Mouse (Mus musculus): ENCODE measurements around the gene Srebf2. TPM values are rescaled to one million over a fixed set of nuclear protein-coding genes. Genes with fewer than 3 reads are reported as not detected.

Gene Srebf2
- total RNA-seq, 1 experiment from 2014 or later: 64.0 TPM

DNA sequence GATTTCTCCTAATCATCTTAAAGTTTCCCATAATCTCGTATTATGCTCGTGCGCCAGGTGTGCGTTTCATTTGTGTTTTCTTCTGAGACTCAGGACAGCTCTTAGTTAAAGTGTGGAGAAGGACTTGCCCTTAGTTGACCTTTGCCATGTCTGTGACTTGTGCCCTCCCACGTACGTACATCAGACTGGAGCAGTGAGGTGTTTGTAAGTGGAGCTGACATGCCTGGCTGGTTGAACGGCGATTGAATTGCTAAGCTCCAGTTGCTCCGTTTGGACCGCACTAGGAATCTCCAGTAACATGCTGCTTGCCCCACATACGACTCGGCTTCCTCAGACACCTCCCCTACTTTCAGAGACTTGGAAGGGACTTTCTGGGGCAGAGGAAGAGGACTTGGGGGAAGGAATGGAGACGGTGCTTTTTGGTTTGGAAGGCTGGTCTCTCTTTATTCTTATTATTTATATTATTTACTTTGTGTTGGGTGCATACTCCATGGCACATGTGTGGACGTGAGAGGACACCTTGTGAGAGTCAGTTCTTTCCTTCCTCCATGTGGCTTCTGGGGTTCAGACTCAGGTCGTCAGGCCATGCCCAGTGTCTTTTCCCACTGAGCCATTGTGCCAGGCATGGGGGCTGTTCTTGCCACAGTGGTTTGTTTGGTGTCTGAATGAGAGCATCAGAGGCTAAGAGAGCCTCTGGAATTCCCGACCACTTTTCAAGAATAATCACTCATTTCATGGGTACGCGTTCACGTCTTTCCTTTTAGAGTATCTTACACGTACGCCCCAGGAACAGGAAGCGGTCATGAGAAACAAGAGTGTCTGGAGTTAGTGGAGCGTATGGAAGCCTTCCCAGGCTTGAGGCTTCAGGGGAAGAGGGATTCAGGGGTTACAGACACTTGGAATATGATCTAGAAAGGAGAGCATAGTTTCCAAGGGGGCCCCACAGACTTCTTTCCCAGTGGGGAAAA is 20.5 kb downstream of the Srebf2 start:
- no peak for ATAC-seq (replicated peaks in 1 of 2; ENCODE audit: insufficient read depth in 1 of 2, low FRiP score in 2 of 2, low TSS enrichment in 1 of 2, low read depth in 1 of 2, poor library complexity in 2 of 2, severe bottlenecking in 2 of 2)

DNA sequence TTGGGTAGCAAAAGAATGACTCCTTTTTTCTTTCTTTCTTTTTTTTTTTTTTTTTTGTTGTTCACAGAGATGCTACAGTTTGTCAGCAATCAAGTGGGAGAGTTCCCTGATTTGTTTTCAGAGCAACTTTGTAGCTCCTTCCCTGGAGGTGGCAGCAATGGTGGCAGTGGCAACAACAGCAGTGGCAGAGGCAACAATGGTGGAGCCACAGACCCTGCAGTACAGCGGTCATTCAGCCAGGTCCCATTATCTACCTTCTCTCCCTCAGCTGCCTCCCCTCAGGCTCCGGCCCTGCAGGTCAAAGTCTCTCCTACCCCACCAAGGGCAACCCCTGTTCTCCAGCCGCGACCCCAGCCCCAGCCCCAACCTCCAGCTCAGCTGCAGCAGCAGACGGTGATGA is 22.7 kb downstream of the Srebf2 start:
- ATAC-seq (replicated peaks in 1 of 2; ENCODE audit: insufficient read depth in 1 of 2, low FRiP score in 2 of 2, low TSS enrichment in 1 of 2, low read depth in 1 of 2, poor library complexity in 2 of 2, severe bottlenecking in 2 of 2): no peak

DNA sequence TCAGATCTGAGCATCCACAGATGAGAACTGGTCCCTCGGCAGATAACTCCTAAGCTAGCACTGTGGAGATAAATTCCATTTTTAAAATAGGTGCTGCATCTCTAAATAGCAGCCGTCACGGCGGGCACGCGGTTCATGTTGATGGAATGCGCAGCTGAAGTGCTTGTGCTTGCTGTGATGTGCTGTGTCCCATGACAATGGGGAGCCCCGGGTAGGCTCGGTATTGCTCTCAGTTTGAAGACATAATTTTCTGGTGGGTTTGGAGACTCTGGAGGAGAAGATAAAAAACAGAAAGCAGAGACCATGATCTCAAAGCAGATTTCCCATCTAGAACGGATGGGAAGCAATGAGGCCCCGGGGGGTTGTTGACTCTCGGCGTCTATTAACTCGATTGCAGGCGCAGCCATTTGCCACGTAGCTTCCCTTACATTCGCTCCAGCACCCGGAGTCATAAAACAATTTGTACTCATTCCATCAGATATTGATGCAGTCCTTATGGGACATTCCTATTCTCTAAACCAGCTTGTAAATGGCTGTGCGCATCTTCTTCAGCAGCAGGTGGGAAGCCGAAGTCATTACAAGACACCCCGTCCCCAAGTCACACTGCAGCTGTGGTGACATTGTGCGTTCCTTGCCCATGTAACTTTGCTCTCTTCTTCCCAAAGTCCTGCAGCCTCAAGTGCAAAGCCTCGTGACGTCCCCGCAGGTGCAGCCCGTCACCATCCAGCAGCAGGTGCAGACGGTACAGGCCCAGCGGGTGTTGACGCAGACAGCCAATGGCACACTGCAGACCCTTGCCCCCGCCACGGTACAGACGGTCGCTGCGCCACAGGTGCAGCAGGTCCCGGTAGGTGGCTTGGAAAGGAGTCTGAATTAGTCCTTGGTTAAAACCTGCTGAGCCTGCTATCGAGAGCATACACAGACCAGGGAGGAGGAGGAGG is 23.7 kb downstream of the Srebf2 start:
- no peak for ATAC-seq (replicated peaks in 1 of 2; ENCODE audit: insufficient read depth in 1 of 2, low FRiP score in 2 of 2, low TSS enrichment in 1 of 2, low read depth in 1 of 2, poor library complexity in 2 of 2, severe bottlenecking in 2 of 2)

DNA sequence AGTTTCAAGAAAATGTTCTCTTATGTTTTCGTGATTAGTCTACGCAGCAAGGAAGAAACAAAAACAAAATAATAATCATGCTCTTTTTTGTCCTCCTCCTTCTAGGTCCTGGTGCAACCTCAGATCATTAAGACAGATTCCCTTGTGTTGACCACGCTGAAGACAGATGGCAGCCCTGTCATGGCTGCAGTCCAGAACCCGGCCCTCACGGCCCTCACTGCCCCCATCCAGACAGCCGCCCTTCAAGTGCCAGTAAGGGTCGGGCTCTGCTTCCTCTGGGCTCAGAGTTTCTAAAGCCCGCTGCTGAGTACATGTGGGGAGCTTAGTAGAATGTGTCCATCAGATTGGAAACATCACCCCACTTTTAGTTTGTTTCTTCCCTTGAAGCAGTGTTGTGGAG is 25.7 kb downstream of the Srebf2 start:
- ATAC-seq (replicated peaks in 1 of 2; ENCODE audit: insufficient read depth in 1 of 2, low FRiP score in 2 of 2, low TSS enrichment in 1 of 2, low read depth in 1 of 2, poor library complexity in 2 of 2, severe bottlenecking in 2 of 2): no peak

DNA sequence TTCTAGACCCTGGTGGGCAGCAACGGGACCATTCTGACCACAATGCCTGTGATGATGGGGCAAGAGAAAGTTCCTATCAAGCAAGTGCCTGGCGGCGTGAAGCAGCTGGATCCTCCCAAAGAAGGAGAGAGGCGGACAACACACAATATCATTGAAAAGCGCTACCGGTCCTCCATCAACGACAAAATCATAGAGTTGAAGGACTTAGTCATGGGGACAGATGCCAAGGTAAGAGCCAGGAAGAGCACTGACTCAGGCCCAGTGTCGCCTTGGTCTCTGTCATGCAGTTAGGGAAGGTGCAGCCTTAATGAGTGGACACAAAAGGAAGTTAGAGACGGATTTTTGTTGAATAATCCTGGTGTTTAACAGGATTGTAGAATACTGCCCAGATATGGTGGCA is 28.1 kb downstream of the Srebf2 start:
- ATAC-seq (replicated peaks in 1 of 2; ENCODE audit: insufficient read depth in 1 of 2, low FRiP score in 2 of 2, low TSS enrichment in 1 of 2, low read depth in 1 of 2, poor library complexity in 2 of 2, severe bottlenecking in 2 of 2): no peak

DNA sequence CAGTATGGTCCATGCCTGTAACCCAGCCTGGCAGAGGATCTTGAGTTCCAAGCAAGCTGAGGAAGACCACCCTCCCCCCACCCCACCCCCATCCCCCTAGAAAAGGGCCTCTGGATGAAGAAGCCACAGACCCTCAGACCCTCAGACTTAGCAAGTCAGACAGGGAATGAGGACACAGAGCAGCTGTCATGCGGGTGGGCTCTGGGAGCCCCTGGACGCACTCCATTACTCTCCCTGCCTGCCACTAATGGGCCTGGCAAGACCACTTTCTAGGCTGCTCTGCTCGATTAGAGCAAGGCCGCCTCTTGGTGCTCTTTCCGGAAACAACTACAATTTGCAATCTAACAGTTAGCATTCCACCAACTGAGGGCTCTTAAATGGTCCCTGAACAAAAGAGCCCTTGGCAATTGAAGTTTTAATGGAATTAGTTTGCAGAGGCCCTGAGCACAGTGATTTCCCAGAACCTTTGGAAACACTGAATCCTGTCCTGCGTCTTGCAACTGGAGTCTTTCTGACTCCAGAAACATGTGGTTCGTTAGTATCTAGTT is 30.8 kb downstream of the Srebf2 start:
- no peak for ATAC-seq (replicated peaks in 1 of 2; ENCODE audit: insufficient read depth in 1 of 2, low FRiP score in 2 of 2, low TSS enrichment in 1 of 2, low read depth in 1 of 2, poor library complexity in 2 of 2, severe bottlenecking in 2 of 2)

DNA sequence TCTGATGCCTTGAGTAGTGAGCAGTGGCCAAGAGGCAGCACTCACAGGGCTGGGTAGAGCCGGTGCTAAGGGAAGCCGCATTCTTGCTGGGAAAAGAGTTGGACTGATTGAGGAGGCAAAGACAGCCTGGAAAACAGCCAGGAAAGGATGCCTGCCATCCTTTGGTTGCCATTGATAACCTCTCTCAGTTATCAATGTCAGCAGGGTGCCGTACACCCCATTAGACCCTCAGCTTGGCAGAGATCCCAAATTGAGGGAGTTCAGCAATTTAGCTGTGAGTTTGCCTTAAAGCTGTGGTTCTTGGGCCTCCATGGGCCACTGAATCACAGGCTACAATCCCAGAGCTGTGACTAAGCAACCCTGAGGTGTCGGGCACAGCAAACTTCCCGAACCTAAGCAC is 34.1 kb downstream of the Srebf2 start:
- ATAC-seq (replicated peaks in 1 of 2; ENCODE audit: insufficient read depth in 1 of 2, low FRiP score in 2 of 2, low TSS enrichment in 1 of 2, low read depth in 1 of 2, poor library complexity in 2 of 2, severe bottlenecking in 2 of 2): no peak

DNA sequence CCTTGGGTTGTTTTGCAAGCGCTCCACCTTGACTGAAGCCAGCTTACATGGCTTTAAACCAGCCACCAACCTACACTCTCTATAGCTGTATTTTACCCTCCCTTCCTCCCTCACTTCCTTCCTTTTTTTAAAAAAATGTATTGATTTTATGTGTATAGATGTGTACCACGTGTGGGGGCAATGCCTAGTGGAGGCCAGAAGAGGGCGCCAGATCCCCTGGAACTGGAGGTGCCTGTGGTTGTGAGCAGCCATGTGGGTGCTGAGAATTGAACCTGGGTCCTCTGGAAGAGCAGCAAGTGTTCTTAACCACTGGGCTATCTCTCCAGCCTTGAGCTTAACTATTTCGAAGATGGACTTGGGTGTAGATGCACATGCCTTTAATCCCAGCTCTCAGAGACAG is 35.3 kb downstream of the Srebf2 start:
- no peak for ATAC-seq (replicated peaks in 1 of 2; ENCODE audit: insufficient read depth in 1 of 2, low FRiP score in 2 of 2, low TSS enrichment in 1 of 2, low read depth in 1 of 2, poor library complexity in 2 of 2, severe bottlenecking in 2 of 2)

DNA sequence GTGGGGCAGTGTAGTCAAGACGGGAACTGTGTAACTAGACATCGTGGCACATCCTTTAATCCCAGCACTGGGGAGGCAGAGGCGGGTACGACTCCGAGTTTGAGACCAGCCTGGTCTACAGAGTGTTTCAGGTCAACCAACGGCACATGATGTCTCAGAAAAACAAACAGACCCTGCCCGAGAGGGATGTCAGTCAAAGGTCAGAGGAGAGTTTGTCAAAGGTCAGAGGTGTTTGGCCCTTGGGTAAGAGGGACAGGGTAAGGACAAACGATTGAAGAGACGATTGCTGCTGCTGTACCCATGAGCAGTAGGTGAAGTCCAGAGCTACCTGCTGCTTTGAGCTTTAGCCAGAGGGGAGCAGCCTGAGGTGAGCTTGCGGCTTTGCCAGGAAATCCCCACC is 36.6 kb downstream of the Srebf2 start:
- ATAC-seq (replicated peaks in 1 of 2; ENCODE audit: insufficient read depth in 1 of 2, low FRiP score in 2 of 2, low TSS enrichment in 1 of 2, low read depth in 1 of 2, poor library complexity in 2 of 2, severe bottlenecking in 2 of 2): no peak

DNA sequence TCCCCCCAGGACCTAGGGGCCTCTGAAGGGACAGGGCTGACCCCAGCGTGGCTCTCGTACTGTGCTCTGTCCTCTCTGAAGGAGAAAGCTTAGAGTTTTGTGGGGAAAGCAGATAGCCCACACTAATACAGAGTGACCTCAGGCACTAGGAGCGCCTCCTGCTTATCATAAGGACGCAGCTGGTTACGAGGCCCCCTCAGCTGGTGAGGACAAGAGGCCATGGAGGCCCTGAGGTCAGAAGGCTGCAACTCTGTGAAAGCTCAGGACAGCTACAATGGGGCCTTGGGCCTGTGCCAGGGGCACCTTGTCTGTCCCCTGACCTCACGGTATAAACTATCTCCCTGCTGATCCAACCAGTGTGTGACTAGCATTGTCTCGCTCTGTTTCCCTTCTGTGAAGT is 37.2 kb downstream of the Srebf2 start:
- ATAC-seq (replicated peaks in 1 of 2; ENCODE audit: insufficient read depth in 1 of 2, low FRiP score in 2 of 2, low TSS enrichment in 1 of 2, low read depth in 1 of 2, poor library complexity in 2 of 2, severe bottlenecking in 2 of 2): no peak

DNA sequence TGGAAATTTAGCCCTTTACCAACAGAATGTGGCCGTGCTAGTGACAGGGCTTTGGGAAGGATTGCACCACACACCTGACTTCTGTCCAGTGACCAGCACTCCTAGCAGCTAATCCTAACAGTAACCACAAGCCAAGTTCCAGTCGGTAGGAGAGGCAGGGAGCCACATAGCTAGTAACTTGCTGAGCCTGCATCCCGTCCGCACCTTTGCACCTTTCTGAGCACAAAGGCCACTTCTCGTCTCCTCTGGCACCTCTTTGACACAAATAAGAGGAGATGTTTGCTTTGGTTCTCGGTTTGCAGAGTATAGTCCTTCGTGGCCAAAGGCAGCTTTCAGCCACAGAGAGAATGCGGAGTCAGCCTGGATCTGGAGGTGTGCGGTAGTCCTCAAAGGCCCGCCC is 37.7 kb downstream of the Srebf2 start:
- no peak for ATAC-seq (replicated peaks in 1 of 2; ENCODE audit: insufficient read depth in 1 of 2, low FRiP score in 2 of 2, low TSS enrichment in 1 of 2, low read depth in 1 of 2, poor library complexity in 2 of 2, severe bottlenecking in 2 of 2)

DNA sequence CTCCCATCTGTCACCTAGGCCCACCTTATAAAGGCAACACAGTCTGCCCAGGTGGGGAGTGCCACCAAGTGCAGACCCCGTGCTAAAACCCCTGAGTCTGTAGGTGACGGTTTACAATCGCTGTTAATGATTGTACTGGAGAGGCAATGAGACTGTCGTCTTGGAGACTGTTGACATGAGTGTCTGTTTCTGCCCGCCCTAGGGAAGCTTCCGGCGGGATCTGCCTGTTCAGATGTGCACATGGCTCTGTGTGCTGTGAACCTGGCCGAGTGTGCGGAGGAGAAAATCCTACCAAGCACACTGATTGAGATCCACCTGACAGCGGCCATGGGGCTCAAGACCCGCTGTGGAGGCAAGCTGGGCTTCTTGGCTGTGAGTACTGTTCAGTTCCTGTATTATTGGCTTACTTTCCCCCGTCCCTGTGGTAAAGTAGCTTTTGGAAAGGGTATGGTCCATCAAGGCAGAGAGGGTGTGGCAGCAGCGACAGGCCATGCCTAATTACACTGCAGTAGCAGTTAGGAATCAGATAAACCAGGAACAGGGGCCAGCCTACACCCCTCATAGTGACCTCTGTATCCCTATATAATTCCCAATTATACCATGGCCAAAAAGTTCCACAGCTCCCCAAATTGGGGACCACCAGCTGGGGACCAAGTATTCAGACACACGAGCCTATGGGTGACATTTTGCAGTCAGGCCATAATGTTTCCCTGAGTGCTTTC is 38.2 kb downstream of the Srebf2 start:
- ATAC-seq (replicated peaks in 1 of 2; ENCODE audit: insufficient read depth in 1 of 2, low FRiP score in 2 of 2, low TSS enrichment in 1 of 2, low read depth in 1 of 2, poor library complexity in 2 of 2, severe bottlenecking in 2 of 2): no peak

DNA sequence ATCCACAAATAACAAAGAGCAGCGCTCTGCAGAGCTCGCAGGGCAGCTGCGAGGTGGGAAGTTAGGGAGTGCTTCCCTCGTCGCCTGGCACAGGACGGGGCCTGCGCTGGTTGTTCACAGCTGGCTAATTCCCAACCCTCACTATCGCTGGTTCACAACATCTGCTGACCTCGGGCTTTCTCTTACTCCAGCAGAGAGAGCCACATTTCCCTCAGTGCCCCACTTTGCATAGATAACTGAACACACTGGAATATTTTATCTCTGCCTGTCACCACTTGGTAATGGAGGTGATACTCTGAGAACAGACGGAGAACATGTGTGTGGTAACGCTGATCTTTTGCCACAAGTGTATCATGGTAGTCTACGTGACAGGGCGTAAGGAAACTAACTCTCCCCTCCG is 39.1 kb downstream of the Srebf2 start:
- peak in 1 of 2 experiments; percentile 18; a peak in 1 of 4 replicates for ATAC-seq (replicated peaks in 1 of 2; ENCODE audit: insufficient read depth in 1 of 2, low FRiP score in 2 of 2, low TSS enrichment in 1 of 2, low read depth in 1 of 2, poor library complexity in 2 of 2, severe bottlenecking in 2 of 2)

DNA sequence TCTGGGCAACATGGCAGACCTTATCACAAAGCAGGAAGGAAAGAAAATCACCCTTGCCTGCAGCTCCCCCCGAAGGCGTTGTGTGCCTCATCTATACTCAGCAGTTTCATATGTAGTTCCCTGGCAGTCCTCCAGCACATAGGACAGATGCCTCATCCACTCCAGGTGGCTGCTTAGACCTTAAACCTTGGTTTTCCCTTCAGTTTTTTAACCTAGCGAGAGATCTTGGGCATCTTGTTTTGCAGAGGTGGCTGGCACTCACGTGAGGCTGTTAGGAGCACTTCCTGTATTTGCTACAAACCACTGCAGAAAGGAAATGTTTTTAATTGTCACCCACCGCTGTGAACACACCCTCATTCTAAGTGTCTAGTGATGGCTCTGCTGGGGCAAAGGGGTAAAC is 40.0 kb downstream of the Srebf2 start:
- peak; percentile 37 to 50 for ATAC-seq (replicated peaks in 1 of 2; ENCODE audit: insufficient read depth in 1 of 2, low FRiP score in 2 of 2, low TSS enrichment in 1 of 2, low read depth in 1 of 2, poor library complexity in 2 of 2, severe bottlenecking in 2 of 2)

DNA sequence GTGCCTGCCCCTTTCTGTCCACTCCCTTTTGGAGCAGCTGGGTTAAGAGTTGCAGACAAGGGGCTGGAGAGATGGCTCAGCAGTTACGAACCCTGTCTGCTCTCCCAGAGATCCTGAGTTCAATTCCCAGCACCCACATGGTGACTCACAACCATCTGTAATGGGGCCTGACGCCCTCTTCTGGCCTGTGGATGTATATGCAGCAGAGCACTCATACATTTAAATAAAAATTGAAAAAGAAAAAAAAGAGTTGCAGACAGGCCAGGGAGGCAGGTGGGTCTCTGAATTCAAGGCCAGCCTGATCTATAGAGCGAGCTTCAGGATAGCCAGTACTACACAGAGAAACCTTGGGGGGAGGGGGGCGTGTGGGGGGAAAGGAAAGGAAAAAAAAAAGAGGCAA is 40.4 kb downstream of the Srebf2 start:
- ATAC-seq (replicated peaks in 1 of 2; ENCODE audit: insufficient read depth in 1 of 2, low FRiP score in 2 of 2, low TSS enrichment in 1 of 2, low read depth in 1 of 2, poor library complexity in 2 of 2, severe bottlenecking in 2 of 2): no peak

DNA sequence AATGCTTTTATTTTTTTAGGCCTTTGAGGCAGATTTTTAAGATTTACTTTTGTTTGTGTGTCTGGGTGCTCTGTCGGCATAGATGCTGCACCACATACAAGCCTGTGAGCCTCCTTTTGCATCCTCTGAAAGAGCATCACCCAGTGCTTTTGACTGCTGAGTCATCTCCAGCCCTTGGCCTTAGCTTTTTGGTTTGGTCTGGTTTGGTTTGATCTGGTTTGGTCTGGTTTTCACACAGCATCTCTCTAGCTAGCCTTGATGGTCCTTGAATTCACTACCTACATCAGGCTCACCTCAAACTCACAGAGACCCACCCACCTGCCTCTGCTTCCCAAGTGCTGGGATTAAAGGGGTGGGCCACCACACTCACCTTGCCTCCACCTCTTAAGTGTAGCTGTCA is 40.9 kb downstream of the Srebf2 start:
- no peak for ATAC-seq (replicated peaks in 1 of 2; ENCODE audit: insufficient read depth in 1 of 2, low FRiP score in 2 of 2, low TSS enrichment in 1 of 2, low read depth in 1 of 2, poor library complexity in 2 of 2, severe bottlenecking in 2 of 2)

DNA sequence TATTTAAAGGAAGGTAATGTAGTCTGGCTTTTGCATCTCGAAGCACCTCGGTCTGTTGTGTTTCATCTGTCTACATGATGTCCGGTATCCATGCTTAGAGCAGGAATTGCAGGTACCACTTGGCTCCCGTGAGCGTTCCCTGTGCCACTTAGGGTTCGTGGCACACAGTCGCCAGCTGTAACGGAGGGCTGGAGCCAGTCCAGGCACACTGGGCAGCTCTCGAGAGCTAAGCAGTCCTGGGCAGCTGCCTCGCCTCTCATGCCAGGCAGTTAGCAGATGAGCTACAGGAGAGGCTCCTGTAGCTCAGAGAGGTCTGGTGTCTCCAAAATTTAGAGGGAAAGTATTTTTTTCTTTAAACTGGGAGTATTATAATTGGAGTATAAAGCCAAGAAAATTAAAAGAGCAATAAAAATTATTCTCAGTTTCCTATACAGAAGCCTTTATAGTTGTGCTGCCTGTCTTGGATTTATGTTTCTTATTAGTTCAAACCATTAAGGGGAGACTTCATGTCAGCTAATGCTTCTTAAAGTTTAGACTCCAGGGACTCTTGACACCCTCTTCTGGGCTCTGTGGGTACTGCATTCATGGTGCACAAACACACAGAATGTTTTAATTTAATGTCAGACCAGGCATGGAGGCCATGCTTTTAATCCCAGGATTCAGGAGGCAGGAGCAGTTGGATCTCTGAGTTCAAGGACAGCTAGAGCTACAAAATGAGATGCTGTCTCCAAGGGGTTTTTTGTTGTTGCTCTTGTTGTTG is 41.7 kb downstream of the Srebf2 start:
- ATAC-seq (replicated peaks in 1 of 2; ENCODE audit: insufficient read depth in 1 of 2, low FRiP score in 2 of 2, low TSS enrichment in 1 of 2, low read depth in 1 of 2, poor library complexity in 2 of 2, severe bottlenecking in 2 of 2): no peak
